Comparison of ENCODE assay signal across 8 mouse cellular contexts in genomic region chr11:77216761-77217130, GRCm38 (mm10). TPM values are rescaled to one million over a fixed set of nuclear protein-coding genes. Genes with fewer than 3 reads are reported as not detected.
DNase-seq lines count a peak whose midpoint lies in the region; ATAC-seq and TF ChIP-seq lines count a peak whose summit lies in the region.

No protein-coding gene starts in this region.

- WGBS in lung, adult 2 months: under 1% methylated on average over 11 of the region's 11 CpGs
- 0% methylated on average over 11 of the region's 11 CpGs for WGBS in limb, embryonic 12.5 days
- 0% methylated on average over 11 of the region's 11 CpGs for WGBS in neural tube, embryonic 14.5 days

- no peak for TF ChIP-seq CTCF in lung, adult 2 months (IDR thresholded peaks at IDR 0.05; ENCODE audit: insufficient read depth, low read length)

- no peaks in the 10 kb centered on the region for H3K27me3 ChIP-seq in limb, embryonic 12.5 days
- no peaks in the 10 kb centered on the region for H3K27me3 ChIP-seq in neural tube, embryonic 14.5 days (ENCODE audit: control insufficient read depth, insufficient read depth, low read length)

- no peaks in the 10 kb centered on the region for H3K36me3 ChIP-seq in limb, embryonic 12.5 days
- H3K36me3 ChIP-seq in neural tube, embryonic 14.5 days (ENCODE audit: control insufficient read depth, insufficient read depth, low read length): no peaks in the 10 kb centered on the region

- peak overlapping the region; percentile 88 for H3K9ac ChIP-seq in limb, embryonic 12.5 days (replicated peaks)
- H3K9ac ChIP-seq in neural tube, embryonic 14.5 days (replicated peaks; ENCODE audit: low read depth, low read length): peak overlapping the region; percentile 96

- peak overlapping the region; percentile 85 for H3K4me2 ChIP-seq in limb, embryonic 12.5 days
- peak overlapping the region; percentile 85 for H3K4me2 ChIP-seq in neural tube, embryonic 14.5 days (ENCODE audit: low read depth, low read length)

- H3K4me3 ChIP-seq in lung, adult 2 months (replicated peaks; ENCODE audit: extremely low read depth, low read depth, low read length): peak overlapping the region; percentile 100
- peak overlapping the region; percentile 86 for H3K4me3 ChIP-seq in limb, embryonic 12.5 days (replicated peaks)
- peak overlapping the region; percentile 77 for H3K4me3 ChIP-seq in neural tube, embryonic 14.5 days (ENCODE audit: low read depth, low read length)

- peak; percentile 5 for DNase-seq in adrenal gland, adult 8-10 months
- no peak for DNase-seq in adrenal gland, adult 18-20 months (ENCODE audit: low spot score in 2 of 2)
- no peak for DNase-seq in lung, adult 2 months
- no peak for DNase-seq in lung, adult 18-20 months
- no peak for DNase-seq in gastrocnemius, postnatal 25 days

- no peak for TF ChIP-seq POLR2A in lung, adult 2 months (IDR thresholded peaks at IDR 0.05; ENCODE audit: borderline replicate concordance, extremely low read depth, low read depth, low read length)

- peak overlapping the region; percentile 92 for H3K27ac ChIP-seq in limb, embryonic 12.5 days
- peak overlapping the region; percentile 99 for H3K27ac ChIP-seq in neural tube, embryonic 14.5 days (ENCODE audit: low read depth, low read length)

- H3K9me3 ChIP-seq in limb, embryonic 12.5 days: no peaks in the 10 kb centered on the region
- no peaks in the 10 kb centered on the region for H3K9me3 ChIP-seq in neural tube, embryonic 14.5 days (ENCODE audit: control insufficient read depth, low read length)

- peak; percentile 52 for ATAC-seq in erythroid progenitor cell, adult 5-6 weeks (replicated peaks; ENCODE audit: low FRiP score, poor library complexity, severe bottlenecking)
- peak; percentile 35; the same call in 1 of the 2 replicates for ATAC-seq in limb, embryonic 12.5 days (ENCODE audit: insufficient number of reproducible peaks, insufficient read depth, low FRiP score, low TSS enrichment, low read depth)
- peak; percentile 77 for ATAC-seq in neural tube, embryonic 14.5 days (ENCODE audit: low read depth)

- H3K4me1 ChIP-seq in lung, adult 2 months (ENCODE audit: control insufficient read depth, insufficient read depth, low read length): peaks cover 7% of the 10 kb centered on the region
- peaks cover 12% of the 10 kb centered on the region for H3K4me1 ChIP-seq in limb, embryonic 12.5 days (replicated peaks)
- peaks cover 9% of the 10 kb centered on the region for H3K4me1 ChIP-seq in neural tube, embryonic 14.5 days (ENCODE audit: control insufficient read depth, insufficient read depth, low read length)

RNA-seq across cellular contexts. Expression of gene Ssh2, which starts 0.7 kb away (rescaled TPM):
- 10 to 100 TPM; 14.8 to 23.1 (median 18.3) TPM for total RNA-seq in adrenal gland, adult 8-10 months (2022)
- total RNA-seq in adrenal gland, adult 18-20 months (2021): 10 to 100 TPM; 19.5 to 22.3 TPM
- 31.8 and 36.9 TPM in 2 replicates for polyA plus RNA-seq in lung, adult 2 months (2012; rRNA removed)
- total RNA-seq in erythroid progenitor cell, adult 5-6 weeks (2015; ENCODE audit: low replicate concordance): 40.7 and 44.0 TPM in 2 replicates
- 18.8 and 30.5 TPM in 2 replicates for total RNA-seq in erythroid progenitor cell, adult 5-6 weeks (2017; ENCODE audit: low replicate concordance)
- 9.2 and 10.1 TPM in 2 replicates for polyA plus RNA-seq in limb, embryonic 12.5 days (2016; fragmentation: Nextera tagmentation; extraction: Ambion mirVana)
- polyA plus RNA-seq in neural tube, embryonic 14.5 days (2014; fragmentation: Nextera tagmentation; extraction: Ambion mirVana): 21.9 and 24.6 TPM in 2 replicates
- total RNA-seq in gastrocnemius, postnatal 25 days (2021): 10 to 100 TPM; 35.3 to 44.3 TPM

RNA-seq across cellular contexts. Expression of gene Efcab5, which starts 28.0 kb away (rescaled TPM):
- under 1 TPM; 0.30 to 0.59 (median 0.32) TPM for total RNA-seq in adrenal gland, adult 8-10 months (2022)
- total RNA-seq in adrenal gland, adult 18-20 months (2021): under 1 TPM; 0.22 to 0.80 TPM
- 0.45 and 0.50 TPM in 2 replicates for polyA plus RNA-seq in lung, adult 2 months (2012; rRNA removed)
- 1.4 and 5.4 TPM in 2 replicates for total RNA-seq in erythroid progenitor cell, adult 5-6 weeks (2015; ENCODE audit: low replicate concordance)
- total RNA-seq in erythroid progenitor cell, adult 5-6 weeks (2017; ENCODE audit: low replicate concordance): 3.7 and 5.1 TPM in 2 replicates
- 0.20 and 0.35 TPM in 2 replicates for polyA plus RNA-seq in limb, embryonic 12.5 days (2016; fragmentation: Nextera tagmentation; extraction: Ambion mirVana)
- polyA plus RNA-seq in neural tube, embryonic 14.5 days (2014; fragmentation: Nextera tagmentation; extraction: Ambion mirVana): 0.55 and 1.4 TPM in 2 replicates
- total RNA-seq in gastrocnemius, postnatal 25 days (2021): under 1 TPM; 0.10 to 0.13 TPM
